Mouse (Mus musculus) layer of hippocampus, adult 2 months (tissue): ENCODE data around the gene Ly6g6d. TPM values are rescaled to one million over a fixed set of nuclear protein-coding genes. Genes with fewer than 3 reads are reported as not detected.
A peak's percentile ranks its signal among the peaks of the same experiment; 100 is the strongest.

Experiments
- DNase-seq, 2 experiments: peaks; one replicate each; pipeline ENCODE4 v3.0.0; 2022; ENCODE audit warnings: low spot score in 2 of 2
- H3K27ac ChIP-seq: fragments of 200-600 bp; 2 replicates; pipeline ENCODE4 v1.8.1; 2022
- H3K4me3 ChIP-seq: fragments of 200-600 bp; 2 replicates; pipeline ENCODE4 v1.8.1; 2022; ENCODE audit warnings: mild to moderate bottlenecking
- CTCF ChIP-seq: fragments of 200-600 bp; conservative IDR thresholded peaks from 2 replicates; pipeline ENCODE4 v1.8.1; 2022; ENCODE audit warnings: antibody characterized with exemption, mild to moderate bottlenecking, moderate library complexity
- total RNA-seq, 2 experiments: library from RNA; stranded (reverse); gene quantifications; 2 replicates each; pipeline ENCODE4 v1.2.3; 2021

Ly6g6d gene
- total RNA-seq, 2 experiments from 2014 or later, result 1.1 TPM

DNA sequence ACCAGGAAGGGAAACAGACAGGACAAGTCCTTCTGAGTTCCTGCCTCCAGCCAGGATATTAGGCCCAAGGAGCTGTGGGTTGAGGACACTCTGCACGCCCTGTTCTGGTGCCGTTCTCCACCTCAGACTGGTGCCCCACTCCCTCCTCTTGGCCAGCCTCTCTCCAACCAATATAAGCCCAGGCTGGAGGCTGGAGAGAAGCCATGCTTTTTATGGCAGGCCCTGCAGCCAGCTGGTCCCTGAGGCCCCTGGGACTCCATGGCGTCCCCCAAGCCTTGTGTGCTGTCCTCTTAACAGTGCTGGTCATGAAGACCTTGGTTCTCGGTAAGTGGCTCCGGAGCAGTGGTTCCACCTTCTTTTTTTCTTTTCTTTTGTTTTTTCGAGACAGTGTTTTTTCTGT, 30.2 kb upstream of the Ly6g6d start, which contains the start of gene Ly6g5c:
Gene Ly6g5c, plus strand, starts transcription at position 183 of the 400 bp plus-strand sequence.
- no peak within 1 kb of the TSS for H3K27ac ChIP-seq
- TF ChIP-seq CTCF, result no peak
- no peak for DNase-seq
- H3K4me3 ChIP-seq, result no peak within 1 kb of the TSS

DNA sequence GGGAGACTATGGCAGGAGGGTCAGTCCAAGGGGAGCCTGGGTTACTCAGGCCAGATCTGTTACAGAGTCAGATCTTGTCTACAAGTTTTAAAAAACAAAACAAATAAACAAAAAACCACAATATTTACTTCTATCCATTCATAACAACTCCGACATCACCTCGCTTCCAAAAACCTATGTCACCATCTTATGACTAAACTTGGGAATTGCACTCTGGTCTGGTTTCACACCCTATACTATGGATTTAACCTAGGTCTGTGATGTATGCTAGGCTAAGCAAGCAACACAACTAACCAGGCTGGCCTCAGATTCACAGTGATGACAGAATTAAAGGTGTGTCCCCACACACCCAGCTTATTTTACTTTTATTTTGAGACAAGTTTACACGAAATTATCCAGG, 28.7 kb upstream of the Ly6g6d start:
- no peak overlapping the region for H3K4me3 ChIP-seq
- DNase-seq, result no peak
- peak; percentile 50 for TF ChIP-seq CTCF
- no peak overlapping the region for H3K27ac ChIP-seq

DNA sequence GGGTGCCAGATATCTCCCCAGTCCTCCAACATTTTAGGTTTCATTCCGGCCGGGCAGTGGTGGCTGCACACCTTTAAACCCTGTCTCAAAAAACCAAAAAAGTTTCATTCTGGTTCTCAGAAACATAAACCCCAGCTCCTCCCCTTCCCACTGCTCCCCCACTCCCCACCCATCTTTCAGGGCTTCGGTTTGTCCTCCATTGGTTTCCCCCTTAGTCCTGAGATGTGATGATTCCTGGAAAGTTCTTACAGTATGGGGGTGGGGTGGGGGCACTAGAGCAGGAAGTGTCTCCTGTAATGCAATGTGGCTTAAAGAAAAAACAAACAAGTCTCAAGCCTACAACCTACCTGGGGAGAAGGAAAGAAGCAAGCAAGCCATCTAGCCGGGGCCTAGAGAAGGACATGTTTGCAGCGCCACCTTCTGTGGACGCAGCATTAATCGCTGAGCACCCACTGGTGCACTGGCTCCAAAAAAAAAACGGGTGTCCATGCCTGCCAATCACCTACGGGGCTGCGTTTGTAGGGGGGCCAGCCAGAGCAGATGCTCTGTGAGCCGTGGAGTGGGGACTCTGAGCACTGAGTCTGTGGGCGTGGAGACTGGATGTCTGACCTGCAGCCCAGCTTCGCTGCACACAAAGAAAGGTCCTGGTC, 28.0 kb upstream of the Ly6g6d start:
- peak; percentile 71 for TF ChIP-seq CTCF
- no peak for DNase-seq
- no peak overlapping the region for H3K4me3 ChIP-seq
- no peak overlapping the region for H3K27ac ChIP-seq

DNA sequence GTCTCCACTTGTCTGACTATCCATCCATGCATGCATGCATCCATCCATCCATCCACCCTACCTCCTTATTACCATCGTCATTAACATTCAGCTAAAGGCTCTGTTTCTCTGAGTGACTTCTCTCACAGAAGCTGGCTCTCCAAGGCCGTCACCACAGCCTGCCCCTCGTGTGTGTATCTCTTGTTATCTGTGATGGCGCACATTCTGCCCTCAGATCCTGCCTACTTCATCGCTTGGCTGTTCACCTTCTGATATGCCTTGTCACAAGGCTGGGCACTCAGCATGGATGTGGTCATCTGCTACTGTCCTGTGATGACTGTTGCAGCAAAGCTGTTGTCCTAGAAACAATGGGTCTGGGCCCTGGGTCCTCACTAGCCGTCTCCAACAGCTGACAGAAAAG, 26.9 kb upstream of the Ly6g6d start:
- Histone ChIP-seq H3K27ac (no peak overlapping the region), H3K4me3 (no peak overlapping the region)
- TF ChIP-seq CTCF, result no peak
- no peak for DNase-seq

DNA sequence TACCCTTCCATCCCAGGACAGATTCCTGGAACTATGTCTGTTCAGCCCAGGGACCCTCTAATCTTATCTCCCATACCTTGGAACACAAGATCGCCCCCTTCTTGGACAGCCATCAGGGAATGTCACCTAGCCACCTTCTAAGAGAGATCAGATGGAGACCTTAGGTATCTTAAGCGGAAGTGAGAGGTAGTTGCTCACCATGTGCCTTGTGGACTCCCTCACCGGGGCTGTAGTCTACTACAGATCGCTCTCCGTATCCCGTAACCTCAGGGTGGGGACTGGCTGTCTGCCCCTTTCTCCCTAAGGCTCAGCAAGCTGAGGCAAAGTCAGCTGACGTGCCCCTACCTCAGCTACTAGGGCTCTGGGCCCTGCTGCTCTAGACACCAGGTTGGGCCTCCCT, 26.2 kb upstream of the Ly6g6d start:
- H3K4me3 ChIP-seq, result no peak overlapping the region
- TF ChIP-seq CTCF, result no peak
- DNase-seq, result no peak
- H3K27ac ChIP-seq, result no peak overlapping the region

DNA sequence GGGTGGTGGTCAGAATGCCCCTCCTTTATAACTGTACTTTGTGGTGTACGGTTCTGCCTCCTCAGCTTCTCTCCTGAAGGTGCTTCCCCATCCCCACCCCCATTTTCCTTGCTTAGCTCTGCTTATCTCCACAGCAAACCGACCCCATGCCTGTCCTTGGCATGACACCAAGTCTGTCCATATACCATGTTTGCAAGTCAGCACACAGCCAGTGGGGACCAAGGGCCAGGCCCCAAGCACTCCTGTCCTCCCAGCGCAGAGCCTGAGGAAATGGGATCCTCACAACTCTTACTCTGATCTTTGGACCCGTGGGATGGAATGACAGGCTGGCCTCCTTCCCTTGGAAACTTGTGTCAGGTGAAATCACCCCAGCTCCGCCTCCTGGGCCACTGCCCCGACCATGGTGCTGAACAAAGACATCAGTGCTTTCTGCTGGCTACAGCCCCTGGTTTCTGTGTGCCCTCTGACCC, 25.4 kb upstream of the Ly6g6d start:
- no peak for DNase-seq
- Histone ChIP-seq H3K27ac (no peak overlapping the region), H3K4me3 (no peak overlapping the region)
- TF ChIP-seq CTCF, result no peak

DNA sequence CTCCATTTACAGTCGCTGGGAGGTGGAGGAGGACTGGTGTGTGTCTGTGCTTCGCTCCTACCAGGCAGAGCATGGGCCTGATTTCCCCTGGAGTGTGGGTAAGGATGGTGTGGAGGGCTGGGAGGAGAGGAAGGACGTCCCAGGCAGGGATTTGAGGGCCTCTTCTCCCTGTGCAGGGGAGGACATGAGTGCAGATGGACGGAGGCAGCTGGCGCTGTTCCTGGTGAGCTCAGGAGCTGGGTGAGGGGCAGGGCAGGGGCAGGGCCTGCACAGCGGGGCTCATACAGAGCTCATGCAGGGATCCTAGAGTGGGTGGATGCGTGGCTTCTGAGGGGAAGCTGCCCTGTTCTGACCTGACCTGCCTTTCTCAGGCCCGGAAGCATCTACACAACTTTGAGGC, 24.4 kb upstream of the Ly6g6d start:
- Histone ChIP-seq H3K27ac (no peak overlapping the region), H3K4me3 (no peak overlapping the region)
- no peak for DNase-seq
- no peak for TF ChIP-seq CTCF

DNA sequence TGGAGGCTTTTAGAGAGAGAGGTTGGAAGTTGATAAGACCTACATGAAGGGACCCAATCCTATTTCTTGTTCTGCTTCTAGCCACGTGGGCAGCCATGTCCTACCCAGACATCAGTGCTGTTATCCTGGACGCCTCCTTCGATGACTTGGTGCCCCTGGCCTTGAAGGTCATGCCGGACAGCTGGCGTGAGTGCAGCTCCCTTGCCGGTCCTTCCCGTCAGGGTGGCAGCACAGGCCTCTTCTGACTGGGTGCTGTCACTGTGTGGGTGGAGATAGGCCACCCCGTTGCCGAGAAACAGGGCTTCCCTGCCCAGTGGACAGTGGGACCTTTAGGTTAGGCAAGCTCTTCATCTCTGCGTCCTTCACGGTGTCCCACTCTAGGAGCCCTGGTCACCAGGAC, 23.3 kb upstream of the Ly6g6d start:
- H3K27ac ChIP-seq, result no peak overlapping the region
- H3K4me3 ChIP-seq, result no peak overlapping the region
- no peak for DNase-seq
- no peak for TF ChIP-seq CTCF

DNA sequence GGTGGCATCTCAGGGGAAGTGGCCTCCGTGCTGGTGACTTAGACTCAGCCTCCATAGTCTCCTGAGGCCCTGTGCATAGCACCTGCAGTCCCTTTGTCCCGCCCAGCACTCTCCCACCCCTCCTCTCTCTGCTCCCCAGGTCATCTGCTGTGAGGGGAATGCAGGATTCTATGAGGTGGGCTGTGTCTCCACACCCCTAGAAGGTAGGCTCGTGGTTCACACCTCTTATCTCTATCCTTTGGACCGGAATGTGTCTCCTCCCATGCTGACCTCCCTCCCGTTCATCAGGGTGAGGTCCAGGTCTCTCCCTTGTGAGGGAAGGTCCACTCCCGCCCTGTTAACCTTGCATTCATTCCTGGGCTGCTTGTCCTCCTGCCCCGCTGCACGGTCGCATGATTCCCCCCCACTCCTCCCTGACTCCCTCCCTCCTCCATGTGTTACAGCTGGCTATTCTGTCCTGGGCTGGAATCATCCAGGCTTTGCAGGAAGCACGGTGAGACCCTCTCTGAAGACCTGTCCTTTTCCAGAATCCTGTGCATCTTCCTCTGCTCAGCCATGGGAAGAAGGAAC, 22.4 kb upstream of the Ly6g6d start:
- no peak overlapping the region for H3K4me3 ChIP-seq
- no peak for TF ChIP-seq CTCF
- no peak for DNase-seq
- H3K27ac ChIP-seq, result no peak overlapping the region

DNA sequence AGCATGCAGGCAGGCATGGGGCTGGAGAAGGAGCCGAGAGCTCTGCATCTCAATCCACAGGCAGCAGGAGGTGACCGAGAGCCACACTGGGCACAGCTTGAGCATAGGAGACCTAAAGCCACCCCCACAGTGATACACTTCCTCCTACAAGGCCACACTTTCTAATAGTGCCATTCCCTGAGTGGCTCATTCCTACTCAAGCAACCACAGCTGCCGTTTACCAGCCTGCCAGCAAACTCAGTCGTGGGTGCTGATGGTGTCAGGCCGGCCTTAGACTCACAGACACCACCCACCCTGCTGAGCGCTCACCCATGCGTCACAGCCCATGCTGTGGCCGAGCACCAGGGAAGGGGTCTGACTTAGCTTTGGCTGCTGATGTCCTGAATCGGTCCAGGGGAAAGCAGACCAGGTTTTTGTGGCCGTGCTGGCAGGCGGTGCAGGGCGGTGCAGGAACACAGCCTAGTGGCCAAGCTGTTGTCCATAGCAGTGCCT, 19.3 kb upstream of the Ly6g6d start:
- Histone ChIP-seq H3K4me3 (no peak overlapping the region), H3K27ac (peak overlapping the region; percentile 43; the same call in 1 of the 2 replicates)
- DNase-seq, result peak; percentile 37 to 43
- TF ChIP-seq CTCF, result peak; percentile 67

DNA sequence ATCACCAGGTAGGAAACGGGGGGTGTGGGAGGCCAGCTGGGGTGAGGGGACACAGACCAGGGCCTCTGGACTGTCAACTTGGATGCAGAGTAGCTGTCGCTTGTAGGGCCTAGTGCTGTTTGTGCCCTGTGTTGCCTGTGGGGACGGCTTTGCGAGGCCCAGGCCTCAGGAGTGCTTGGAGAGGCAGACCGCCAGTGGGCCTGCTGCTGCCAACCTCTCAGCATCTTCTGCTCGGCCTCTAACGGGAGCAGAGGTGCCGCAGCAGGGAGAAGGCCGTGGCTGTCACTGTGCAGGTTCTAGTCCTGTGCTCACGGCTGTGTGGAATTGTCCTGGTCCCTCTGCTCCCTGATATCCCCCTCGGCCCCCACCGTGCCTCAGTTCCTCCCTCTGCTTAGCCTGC, 18.7 kb upstream of the Ly6g6d start:
- no peak for DNase-seq

DNA sequence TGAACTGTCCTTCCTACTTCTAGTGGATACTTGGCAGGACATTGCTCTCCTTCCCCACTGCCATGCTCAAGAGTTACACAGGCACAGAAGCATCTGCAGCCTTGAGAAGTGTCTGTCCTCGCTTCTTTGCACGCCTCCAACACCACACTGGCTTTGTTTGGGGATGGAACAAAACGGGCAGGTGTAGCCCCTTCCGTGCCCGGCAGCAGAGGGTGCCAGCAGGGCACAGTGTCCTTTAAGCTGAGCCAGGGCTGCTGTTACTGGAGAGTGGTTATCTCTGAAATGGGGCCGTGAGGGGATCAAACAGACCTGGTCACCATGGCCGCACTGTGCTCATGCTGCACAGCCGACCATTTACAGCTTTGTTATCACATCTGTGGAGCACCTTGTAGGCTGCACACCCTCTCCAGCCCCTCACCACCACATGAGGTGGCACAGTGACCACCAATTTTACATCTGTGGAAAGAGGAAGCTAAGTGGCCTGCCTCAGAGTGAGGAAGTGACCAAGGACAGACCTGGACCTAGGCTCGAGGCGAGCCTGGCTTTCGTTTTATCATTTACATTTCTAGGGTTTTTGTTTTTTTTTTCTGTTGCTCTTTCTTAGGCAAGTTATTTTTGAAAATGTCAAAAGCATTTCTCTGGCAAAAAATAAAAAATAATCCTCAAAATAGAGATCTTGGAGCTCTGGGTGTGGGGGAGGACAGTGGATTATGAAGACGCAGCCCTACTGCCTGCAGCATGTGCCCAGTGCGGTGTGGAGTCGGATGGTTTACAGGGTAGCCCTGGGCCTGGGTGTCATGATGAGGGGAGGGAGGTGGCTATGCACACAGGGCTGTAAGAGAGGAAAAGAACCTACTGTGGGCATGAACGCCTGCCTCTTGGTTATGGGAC, 16.9 kb upstream of the Ly6g6d start:
- no peak for DNase-seq

More for the DNA sequence above, 18.7 kb upstream of the Ly6g6d start:
- H3K27ac ChIP-seq, result peak overlapping the region; percentile 43; the same call in 1 of the 2 replicates
- no peak overlapping the region for H3K4me3 ChIP-seq
- no peak for TF ChIP-seq CTCF

More for the DNA sequence above, 16.9 kb upstream of the Ly6g6d start:
- TF ChIP-seq CTCF, result no peak
- Histone ChIP-seq H3K4me3 (no peak overlapping the region), H3K27ac (no peak overlapping the region; the same call in 1 of the 2 replicates)
